Mouse (Mus musculus) megakaryocyte, embryonic 14.5 days (primary cell): ENCODE results near the gene Pck1. TPM values are rescaled to one million over a fixed set of nuclear protein-coding genes. Genes with fewer than 3 reads are reported as not detected.
"Not testable (repeated sequence)": the region's sequence is repeated elsewhere in the genome, so short reads cannot be mapped to it uniquely, and the experiment has no call there.

Experiments
- H3K27me3 ChIP-seq: replicated peaks from 2 replicates; pipeline ENCODE3; 2012; ENCODE audit warnings: inconsistent platforms
- H3K36me3 ChIP-seq: replicated peaks from 2 replicates; pipeline ENCODE3; 2012; ENCODE audit warnings: low read length, inconsistent platforms, mixed read lengths
- H3K4me1 ChIP-seq: 2 replicates; pipeline ENCODE4 v1.6.1; 2012; ENCODE audit warnings: inconsistent platforms
- H3K4me3 ChIP-seq: replicated peaks from 2 replicates; pipeline ENCODE3; 2012; ENCODE audit warnings: moderate library complexity, mild to moderate bottlenecking, inconsistent platforms
- H3K9me3 ChIP-seq: 2 replicates; pipeline ENCODE4 v1.6.1; 2012; ENCODE audit warnings: inconsistent platforms
- FLI1 ChIP-seq: IDR thresholded peaks from 2 replicates; pipeline ENCODE4 v1.6.1; 2012; ENCODE audit warnings: low read length, inconsistent platforms, mixed read lengths
- GATA1 ChIP-seq: IDR thresholded peaks from 3 replicates; pipeline ENCODE4 v1.6.1; 2012; ENCODE audit warnings: mixed read lengths, low read length, inconsistent platforms, borderline replicate concordance
- polyA plus RNA-seq: library from polyadenylated mRNA; stranded (reverse); fragments of >175 nt; gene quantifications from 2 replicates; pipeline ENCODE4 v1.2.3, GENCODE M21; 2012; ENCODE audit warnings: low replicate concordance; ENCODE audit not compliant: insufficient read depth

Pck1 gene
- not detected in 2 replicates for polyA plus RNA-seq

DNA sequence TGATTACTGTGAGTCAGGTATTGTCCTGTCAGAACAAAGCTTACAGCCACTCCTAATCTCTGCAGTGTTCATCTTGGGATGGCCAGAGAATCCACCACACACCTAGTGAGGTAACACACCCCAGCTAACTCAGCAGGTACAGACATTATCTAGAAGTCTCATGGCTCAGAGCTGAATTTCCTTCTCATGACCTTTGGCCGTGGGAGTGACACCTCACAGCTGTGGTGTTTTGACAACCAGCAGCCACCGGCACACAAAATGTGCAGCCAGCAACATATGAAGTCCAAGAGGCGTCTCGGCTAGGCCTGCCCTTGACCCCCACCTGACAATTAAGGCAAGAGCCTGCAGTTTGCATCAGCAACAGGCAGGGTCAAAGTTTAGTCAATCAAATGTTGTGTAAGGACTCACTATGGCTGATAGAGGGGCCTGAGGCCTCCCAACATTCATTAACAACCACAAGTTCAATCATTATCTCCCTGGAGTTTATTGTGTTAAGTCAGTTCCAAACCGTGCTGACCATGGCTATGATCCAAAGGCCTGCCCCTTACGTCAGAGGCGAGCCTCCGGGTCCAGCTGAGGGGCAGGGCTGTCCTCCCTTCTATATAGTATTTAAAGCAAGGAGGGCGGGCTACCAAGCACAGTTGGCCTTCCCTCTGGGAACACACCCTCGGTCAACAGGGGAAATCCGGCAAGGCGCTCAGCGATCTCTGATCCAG, at the start of gene Pck1:
Gene Pck1 (plus strand): TSS at position 613 of the 716 bp plus-strand sequence.
- Histone ChIP-seq H3K4me1 (no peaks in the 10 kb centered on the region), H3K27me3 (peaks cover 11% of the 10 kb centered on the region), H3K4me3 (no peak within 1 kb of the TSS), H3K36me3 (no peaks in the 10 kb centered on the region), H3K9me3 (no peaks in the 10 kb centered on the region; the same call in 1 of the 2 replicates)
- TF ChIP-seq FLI1 (no peak), GATA1 (no peak)

- H3K36me3 ChIP-seq: no peaks in the 10 kb centered on the region
- H3K4me3 ChIP-seq: no peak overlapping the region
- H3K27me3 ChIP-seq: peaks cover 51% of the 10 kb centered on the region
- H3K9me3 ChIP-seq: peaks cover 2% of the 10 kb centered on the region; the same call in 1 of the 2 replicates
- no peak for TF ChIP-seq FLI1
- no peak for TF ChIP-seq GATA1
- H3K4me1 ChIP-seq: peaks cover 6% of the 10 kb centered on the region; the same call in 1 of the 2 replicates
These were observed 46.4 kb upstream of the Pck1 start for GRCm38 (mm10) chr2:173106409-173106808.

- TF ChIP-seq FLI1 (no peak), GATA1 (no peak)
- Histone ChIP-seq H3K9me3 (peaks cover 9% of the 10 kb centered on the region), H3K4me1 (peaks cover 6% of the 10 kb centered on the region; the same call in 1 of the 2 replicates), H3K36me3 (no peaks in the 10 kb centered on the region), H3K4me3 (no peak overlapping the region), H3K27me3 (peaks cover 45% of the 10 kb centered on the region)
These were observed 45.7 kb upstream of the Pck1 start for GRCm38 (mm10) chr2:173106889-173107785.

DNA sequence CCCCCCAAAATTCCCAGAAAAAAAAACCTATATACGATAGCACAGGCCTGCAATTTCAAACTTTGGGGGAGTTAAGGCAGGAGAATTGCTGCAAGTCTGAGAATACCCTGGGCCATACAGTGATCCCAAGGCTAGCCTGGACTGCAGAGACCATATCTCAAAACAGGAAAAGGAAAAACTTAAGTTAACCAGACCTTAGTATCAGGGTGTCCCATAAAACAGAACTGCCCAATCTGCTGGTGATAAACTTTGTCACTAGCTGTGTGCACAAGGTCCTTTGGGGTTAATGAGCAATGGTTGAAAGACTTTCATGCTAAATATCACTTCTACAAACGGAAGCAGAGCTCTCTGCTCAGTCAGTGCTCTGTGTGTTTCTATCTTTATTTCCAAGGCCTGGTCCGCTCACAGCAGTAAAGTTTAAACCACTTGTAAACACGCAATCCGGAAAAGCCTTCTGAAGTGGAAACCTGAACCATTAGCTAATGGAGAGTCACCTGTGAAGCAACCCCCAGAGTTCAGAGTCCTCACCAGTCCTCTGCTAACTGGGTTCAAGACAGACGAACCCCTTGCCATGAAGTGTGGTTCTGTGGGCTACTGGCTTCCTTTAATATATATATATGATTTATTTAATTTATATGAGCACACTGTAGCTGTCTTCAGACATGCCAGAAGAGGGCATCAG, 44.2 kb upstream of the Pck1 start:
- peaks cover 14% of the 10 kb centered on the region for H3K9me3 ChIP-seq
- H3K27me3 ChIP-seq: peaks cover 42% of the 10 kb centered on the region
- H3K36me3 ChIP-seq: no peaks in the 10 kb centered on the region
- H3K4me3 ChIP-seq: no peak overlapping the region
- TF ChIP-seq GATA1: no peak
- no peak for TF ChIP-seq FLI1
- H3K4me1 ChIP-seq: peaks cover 6% of the 10 kb centered on the region; the same call in 1 of the 2 replicates

- H3K9me3 ChIP-seq: peaks cover 17% of the 10 kb centered on the region
- TF ChIP-seq FLI1: no peak
- TF ChIP-seq GATA1: no peak
These were observed 43.3 kb upstream of the Pck1 start for GRCm38 (mm10) chr2:173109510-173109909.

DNA sequence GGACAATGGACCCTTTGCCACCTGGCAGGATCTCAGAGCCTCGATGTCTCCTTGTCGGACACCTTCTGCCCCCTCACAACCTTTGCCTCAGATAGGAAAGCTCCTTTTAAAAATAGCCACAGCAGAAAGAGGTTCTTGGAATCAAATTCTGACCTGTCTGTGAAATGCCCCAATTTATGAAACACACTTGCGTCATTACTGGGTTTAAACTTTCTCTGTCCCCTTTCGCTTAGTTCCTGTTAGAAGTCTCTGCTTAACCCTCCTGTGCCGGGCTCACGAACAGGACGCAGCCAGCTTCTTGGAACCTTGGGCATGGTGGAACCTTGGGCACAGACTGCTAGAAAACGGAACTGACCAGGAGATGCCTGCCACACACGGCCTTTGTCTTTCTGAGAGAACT, 42.3 kb upstream of the Pck1 start:
- TF ChIP-seq GATA1 (no peak), FLI1 (no peak)
- Histone ChIP-seq H3K27me3 (peaks cover 32% of the 10 kb centered on the region), H3K4me1 (peaks cover 6% of the 10 kb centered on the region; the same call in 1 of the 2 replicates), H3K36me3 (no peaks in the 10 kb centered on the region), H3K9me3 (peaks cover 22% of the 10 kb centered on the region), H3K4me3 (no peak overlapping the region)

More at GRCm38 (mm10) chr2:173109510-173109909, 43.3 kb upstream of the Pck1 start:
- Histone ChIP-seq H3K4me3 (no peak overlapping the region), H3K4me1 (peaks cover 6% of the 10 kb centered on the region; the same call in 1 of the 2 replicates), H3K36me3 (no peaks in the 10 kb centered on the region), H3K27me3 (peaks cover 40% of the 10 kb centered on the region)

DNA sequence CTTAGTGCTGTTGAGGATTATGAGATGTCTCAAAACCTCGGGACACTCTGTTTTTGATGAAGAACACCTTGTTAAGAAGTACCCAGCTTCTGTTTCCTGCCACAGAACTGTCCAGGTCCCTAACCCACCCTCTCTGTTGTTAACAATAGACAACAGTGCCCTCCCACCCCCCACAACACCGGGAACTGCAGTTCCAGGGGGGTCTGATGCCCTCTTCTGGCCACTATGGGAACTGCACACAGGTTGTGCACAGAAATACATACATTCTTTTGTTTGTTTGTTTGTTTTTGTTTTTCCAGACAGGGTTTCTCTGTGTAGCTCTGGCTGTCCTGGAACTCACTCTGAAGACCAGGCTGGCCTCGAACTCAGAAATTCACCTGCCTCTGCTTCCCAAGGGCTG, 39.1 kb upstream of the Pck1 start:
- not testable (repeated sequence) for H3K4me1 ChIP-seq, H3K36me3 ChIP-seq, H3K4me3 ChIP-seq
- H3K9me3 ChIP-seq: peaks cover 22% of the 10 kb centered on the region
- peaks cover 16% of the 10 kb centered on the region for H3K27me3 ChIP-seq

- peaks cover 7% of the 10 kb centered on the region; the same call in 1 of the 2 replicates for H3K4me1 ChIP-seq
- peaks cover 5% of the 10 kb centered on the region; the same call in 1 of the 2 replicates for H3K9me3 ChIP-seq
- H3K4me3 ChIP-seq: no peak within 1 kb of the TSS
- peaks cover 13% of the 10 kb centered on the region for H3K27me3 ChIP-seq
- TF ChIP-seq GATA1 (no peak), FLI1 (no peak)
- H3K36me3 ChIP-seq: no peaks in the 10 kb centered on the region
These were observed 33.6 kb upstream of the Pck1 start, which contains the start of gene Ctcfl for GRCm38 (mm10) chr2:173119023-173119944. Ctcfl (minus strand) TSS chr2:173119525.

- not testable (repeated sequence) for H3K4me3 ChIP-seq, H3K36me3 ChIP-seq, H3K9me3 ChIP-seq, H3K4me1 ChIP-seq
- H3K27me3 ChIP-seq: peaks cover 13% of the 10 kb centered on the region
These were observed 32.7 kb upstream of the Pck1 start for GRCm38 (mm10) chr2:173120117-173120516.
